Mouse (Mus musculus) embryonic fibroblast, embryonic 13.5 days (primary cell): Measurements from ENCODE around the gene Gm765.

Source experiments
- CTCF ChIP-seq: IDR thresholded peaks from 2 replicates; pipeline ENCODE4 v1.5.1; 2011; ENCODE audit warnings: mild to moderate bottlenecking, control low read depth, low read length, moderate library complexity, borderline replicate concordance; ENCODE audit not compliant: insufficient read depth
- POLR2A ChIP-seq: IDR thresholded peaks from 2 replicates; pipeline ENCODE4 v1.6.1; 2011; ENCODE audit warnings: low read depth, mild to moderate bottlenecking, control low read depth, low read length, moderate library complexity

- TF ChIP-seq CTCF (no peak), POLR2A (no peak)
These were observed 132.3 kb downstream of the Gm765 start for GRCm38 (mm10) chr6:98210237-98210636.
